Mouse (Mus musculus): ENCODE measurements at regions not wholly inside any gene's neighbourhood (a gene's known extent, or its start where the extent isn't known, plus 50 kb on each side); places are given as distances from the start of the nearest gene placed in this dataset.

DNA sequence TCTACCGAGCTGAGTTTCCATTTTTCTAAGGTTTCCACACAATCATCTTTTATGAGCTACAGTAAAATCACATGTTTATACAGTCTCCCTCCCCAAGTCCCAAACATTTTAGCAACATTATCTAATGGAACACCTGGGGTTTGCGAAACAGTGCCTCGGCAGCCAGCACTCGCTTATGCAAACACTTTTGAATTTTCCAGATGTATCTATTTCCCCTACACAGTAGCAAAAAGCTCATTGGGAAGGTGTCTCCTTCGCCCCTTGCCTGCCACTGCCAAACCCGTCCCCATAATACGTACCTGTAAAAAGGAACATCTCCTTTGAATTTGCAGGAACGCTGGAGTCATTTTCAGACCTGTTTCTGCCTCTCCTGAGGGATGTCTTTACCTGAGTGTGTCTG, 149.6 kb upstream of the Mocs1 start:
- H3K27ac ChIP-seq (ENCODE audit: control insufficient read depth, insufficient read depth, low read depth, low read length): no peak overlapping the region
- no peaks in the 10 kb centered on the region for H3K4me1 ChIP-seq (ENCODE audit: control insufficient read depth, insufficient read depth, low read length)
- H3K27me3 ChIP-seq (ENCODE audit: control insufficient read depth, insufficient read depth, low read length): no peaks in the 10 kb centered on the region
- H3K36me3 ChIP-seq (ENCODE audit: control insufficient read depth, insufficient read depth, low read length): no peaks in the 10 kb centered on the region
- no peak overlapping the region for H3K4me3 ChIP-seq (ENCODE audit: control insufficient read depth, low read depth, low read length)
- TF ChIP-seq POLR2A (IDR thresholded peaks at IDR 0.05; ENCODE audit: control insufficient read depth, low read depth, low read length): no peak
- TF ChIP-seq CTCF (IDR thresholded peaks at IDR 0.05; ENCODE audit: control insufficient read depth, insufficient read depth, insufficient replicate concordance, low read depth, low read length): no peak

DNA sequence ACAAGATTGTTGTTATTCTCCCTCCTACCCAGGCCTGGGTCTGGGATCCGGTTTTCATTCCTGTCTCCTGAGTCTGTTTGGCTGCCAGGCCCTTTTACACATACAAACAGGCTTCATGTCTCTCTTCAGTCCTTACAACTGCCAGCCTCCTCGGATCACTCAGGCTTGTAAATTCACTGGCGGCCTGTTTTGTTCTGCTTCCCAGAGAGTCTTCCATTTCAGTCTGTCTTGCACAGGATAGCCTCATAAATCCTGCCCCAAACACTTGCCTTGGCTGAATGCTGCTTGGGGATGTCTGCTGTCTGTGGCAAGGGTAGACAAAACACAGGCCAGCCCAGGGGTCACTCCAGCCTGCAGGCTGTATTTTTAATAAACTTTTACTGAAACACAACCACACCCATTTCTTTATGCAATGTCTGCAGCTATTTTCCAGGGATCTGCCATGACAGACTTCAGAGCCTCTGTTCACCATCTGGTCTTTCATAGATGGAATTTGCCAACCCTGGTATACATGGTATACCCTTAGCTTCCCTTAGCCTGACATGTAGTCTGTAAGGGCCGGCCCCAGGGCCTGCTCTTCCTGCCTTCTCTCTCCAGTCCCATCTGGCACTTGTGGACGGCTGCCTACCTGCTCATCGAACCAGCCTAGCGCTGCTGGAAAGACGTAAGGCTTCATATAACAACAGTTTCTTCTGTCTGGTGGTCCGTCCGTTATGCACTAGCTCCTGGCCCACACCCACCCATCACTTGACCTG, 149.0 kb upstream of the Mocs1 start:
- TF ChIP-seq CTCF (IDR thresholded peaks at IDR 0.05; ENCODE audit: control insufficient read depth, insufficient read depth, insufficient replicate concordance, low read depth, low read length) (no peak), POLR2A (IDR thresholded peaks at IDR 0.05; ENCODE audit: control insufficient read depth, low read depth, low read length) (no peak)

DNA sequence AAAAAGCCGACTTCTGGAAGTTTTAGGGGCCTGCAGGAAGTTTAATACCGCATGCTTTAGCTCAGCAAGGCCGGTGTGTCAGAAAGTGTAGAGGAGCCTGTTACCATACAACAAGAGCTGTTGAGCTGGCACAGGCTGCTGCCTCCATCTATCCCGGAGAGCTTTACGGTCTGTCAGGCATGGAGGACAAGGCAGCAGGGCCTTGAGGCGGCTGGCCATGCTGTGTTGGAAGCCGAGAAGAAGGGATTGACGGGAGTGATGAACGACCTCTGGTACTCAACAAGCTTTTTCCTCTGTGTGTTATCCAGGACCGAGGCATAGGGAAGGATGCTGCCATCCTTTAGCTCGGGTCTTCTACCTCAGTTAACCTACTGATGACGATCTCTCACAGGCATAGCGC, 146.8 kb upstream of the Mocs1 start:
- no peak overlapping the region for H3K4me3 ChIP-seq (ENCODE audit: control insufficient read depth, low read depth, low read length)
- H3K4me1 ChIP-seq (ENCODE audit: control insufficient read depth, insufficient read depth, low read length): no peaks in the 10 kb centered on the region
- no peaks in the 10 kb centered on the region for H3K36me3 ChIP-seq (ENCODE audit: control insufficient read depth, insufficient read depth, low read length)
- H3K27me3 ChIP-seq (ENCODE audit: control insufficient read depth, insufficient read depth, low read length): no peaks in the 10 kb centered on the region
- no peak for TF ChIP-seq CTCF (IDR thresholded peaks at IDR 0.05; ENCODE audit: control insufficient read depth, insufficient read depth, insufficient replicate concordance, low read depth, low read length)
- TF ChIP-seq POLR2A (IDR thresholded peaks at IDR 0.05; ENCODE audit: control insufficient read depth, low read depth, low read length): no peak
- no peak overlapping the region for H3K27ac ChIP-seq (ENCODE audit: control insufficient read depth, insufficient read depth, low read depth, low read length)

More for the DNA sequence above, 149.0 kb upstream of the Mocs1 start:
- Histone ChIP-seq H3K36me3 (ENCODE audit: control insufficient read depth, insufficient read depth, low read length) (no peaks in the 10 kb centered on the region), H3K27ac (ENCODE audit: control insufficient read depth, insufficient read depth, low read depth, low read length) (0 out of 2 replicates have a peak overlapping the region, but pooled peaks have one; percentile 25), H3K27me3 (ENCODE audit: control insufficient read depth, insufficient read depth, low read length) (no peaks in the 10 kb centered on the region), H3K4me1 (ENCODE audit: control insufficient read depth, insufficient read depth, low read length) (no peaks in the 10 kb centered on the region), H3K4me3 (ENCODE audit: control insufficient read depth, low read depth, low read length) (no peak overlapping the region)

DNA sequence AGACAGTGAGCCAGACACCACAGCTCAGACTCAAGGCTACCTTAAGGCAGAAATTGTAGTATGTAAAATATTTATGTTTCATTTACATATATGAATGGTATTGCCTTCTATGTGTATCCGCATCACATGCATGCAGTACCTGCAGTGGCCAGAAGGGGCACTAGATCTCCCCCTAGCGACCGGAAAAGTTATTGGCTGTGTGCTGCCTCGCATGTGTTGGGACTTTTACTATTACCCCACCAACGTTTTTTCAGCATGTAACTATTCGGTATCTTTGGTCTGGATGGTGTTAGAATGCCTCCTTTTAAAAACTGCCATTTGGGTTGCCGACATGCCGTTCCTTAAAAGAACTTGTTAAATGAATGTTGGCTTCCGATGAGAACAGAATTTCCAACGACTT, 145.7 kb upstream of the Mocs1 start:
- Histone ChIP-seq H3K4me1 (ENCODE audit: control insufficient read depth, insufficient read depth, low read length) (no peaks in the 10 kb centered on the region), H3K27me3 (ENCODE audit: control insufficient read depth, insufficient read depth, low read length) (no peaks in the 10 kb centered on the region), H3K27ac (ENCODE audit: control insufficient read depth, insufficient read depth, low read depth, low read length) (0 out of 2 replicates have a peak overlapping the region, but pooled peaks have one; percentile 5), H3K4me3 (ENCODE audit: control insufficient read depth, low read depth, low read length) (peak overlapping the region; percentile 54; the same call in 1 of the 2 replicates), H3K36me3 (ENCODE audit: control insufficient read depth, insufficient read depth, low read length) (no peaks in the 10 kb centered on the region)
- TF ChIP-seq POLR2A (IDR thresholded peaks at IDR 0.05; ENCODE audit: control insufficient read depth, low read depth, low read length) (no peak), CTCF (IDR thresholded peaks at IDR 0.05; ENCODE audit: control insufficient read depth, insufficient read depth, insufficient replicate concordance, low read depth, low read length) (peak; percentile 94; the same call in 1 of the 2 replicates)

DNA sequence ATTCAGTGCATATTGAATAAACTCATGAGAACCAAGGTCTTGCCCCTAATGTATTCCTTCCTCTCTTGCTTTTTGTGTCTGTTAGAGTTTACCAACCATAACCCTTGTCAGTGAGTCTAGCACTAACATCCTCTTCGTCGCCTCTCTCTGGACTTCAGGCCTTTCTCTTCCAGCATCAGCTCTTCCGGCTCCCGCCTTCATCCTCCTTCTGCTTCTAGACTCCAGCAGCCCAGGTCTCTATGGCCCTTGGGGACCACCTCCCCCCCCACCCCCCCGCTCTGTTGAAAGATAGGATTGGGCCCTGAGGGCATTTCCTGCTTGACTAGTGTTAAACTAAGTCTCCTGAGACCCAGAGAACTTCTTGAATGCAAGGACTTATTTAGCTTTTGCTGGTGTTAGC, 144.7 kb upstream of the Mocs1 start:
- H3K4me1 ChIP-seq (ENCODE audit: control insufficient read depth, insufficient read depth, low read length): no peaks in the 10 kb centered on the region
- H3K36me3 ChIP-seq (ENCODE audit: control insufficient read depth, insufficient read depth, low read length): no peaks in the 10 kb centered on the region
- TF ChIP-seq CTCF (IDR thresholded peaks at IDR 0.05; ENCODE audit: control insufficient read depth, insufficient read depth, insufficient replicate concordance, low read depth, low read length): no peak
- no peak for TF ChIP-seq POLR2A (IDR thresholded peaks at IDR 0.05; ENCODE audit: control insufficient read depth, low read depth, low read length)
- H3K27ac ChIP-seq (ENCODE audit: control insufficient read depth, insufficient read depth, low read depth, low read length): no peak overlapping the region
- no peaks in the 10 kb centered on the region for H3K27me3 ChIP-seq (ENCODE audit: control insufficient read depth, insufficient read depth, low read length)
- H3K4me3 ChIP-seq (ENCODE audit: control insufficient read depth, low read depth, low read length): no peak overlapping the region

DNA sequence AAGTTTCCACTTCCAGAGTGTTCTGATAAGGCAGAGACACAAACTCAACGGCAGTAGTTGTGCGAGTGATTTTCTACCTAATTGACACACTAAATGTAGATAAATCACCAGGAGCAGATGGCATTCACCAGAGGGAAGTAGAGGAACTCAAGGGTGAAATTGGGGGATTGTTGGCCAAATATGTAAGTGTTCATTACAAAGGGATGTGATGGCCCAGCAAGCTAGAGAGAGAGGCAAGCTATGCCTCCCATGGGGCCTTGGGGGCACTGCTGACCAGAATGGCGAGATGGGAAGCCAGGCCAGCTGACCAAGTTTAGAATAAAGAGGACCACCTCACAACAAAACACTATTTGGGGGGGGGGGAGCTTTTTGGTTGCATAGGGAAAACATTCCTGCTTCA, 136.5 kb upstream of the Mocs1 start:
- Histone ChIP-seq H3K4me1 (ENCODE audit: control insufficient read depth, insufficient read depth, low read length) (no peaks in the 10 kb centered on the region), H3K4me3 (ENCODE audit: control insufficient read depth, low read depth, low read length) (no peak overlapping the region), H3K27ac (ENCODE audit: control insufficient read depth, insufficient read depth, low read depth, low read length) (no peak overlapping the region), H3K27me3 (ENCODE audit: control insufficient read depth, insufficient read depth, low read length) (no peaks in the 10 kb centered on the region), H3K36me3 (ENCODE audit: control insufficient read depth, insufficient read depth, low read length) (no peaks in the 10 kb centered on the region)
- TF ChIP-seq POLR2A (IDR thresholded peaks at IDR 0.05; ENCODE audit: control insufficient read depth, low read depth, low read length) (no peak), CTCF (IDR thresholded peaks at IDR 0.05; ENCODE audit: control insufficient read depth, insufficient read depth, insufficient replicate concordance, low read depth, low read length) (no peak)

DNA sequence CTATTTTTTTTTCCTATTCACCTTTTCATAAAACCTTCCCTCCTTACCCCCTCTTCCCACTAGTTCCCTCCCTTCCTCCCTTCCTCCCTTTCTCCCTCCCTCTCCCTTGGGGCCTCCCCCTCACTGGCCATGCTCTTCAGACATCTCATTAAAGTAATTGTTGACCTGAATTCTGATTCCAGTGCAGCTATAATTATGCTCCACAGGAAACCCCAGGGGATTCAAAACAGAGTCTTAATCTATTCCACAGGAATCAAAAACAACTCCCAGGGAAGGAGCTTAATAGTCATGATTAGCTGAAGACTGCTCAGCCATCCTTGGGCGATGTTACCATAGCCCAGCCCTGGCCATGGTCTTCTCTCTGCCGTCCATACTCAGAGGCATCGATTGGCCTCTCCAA, 123.7 kb upstream of the Mocs1 start:
- H3K27ac ChIP-seq (ENCODE audit: control insufficient read depth, insufficient read depth, low read depth, low read length): no peak overlapping the region
- no peak for TF ChIP-seq CTCF (IDR thresholded peaks at IDR 0.05; ENCODE audit: control insufficient read depth, insufficient read depth, insufficient replicate concordance, low read depth, low read length)
- H3K36me3 ChIP-seq (ENCODE audit: control insufficient read depth, insufficient read depth, low read length): no peaks in the 10 kb centered on the region
- no peak overlapping the region for H3K4me3 ChIP-seq (ENCODE audit: control insufficient read depth, low read depth, low read length)
- no peaks in the 10 kb centered on the region for H3K27me3 ChIP-seq (ENCODE audit: control insufficient read depth, insufficient read depth, low read length)
- 0 out of 2 replicates have a peak, but pooled peaks cover 2% of the 10 kb centered on the region for H3K4me1 ChIP-seq (ENCODE audit: control insufficient read depth, insufficient read depth, low read length)

Measured in testis, adult 2 months (tissue).